Mouse (Mus musculus) adrenal gland, postnatal 36 days (tissue): Measurements from ENCODE around the gene Phf20. TPM values are rescaled to one million over a fixed set of nuclear protein-coding genes. Genes with fewer than 3 reads are reported as not detected.
A peak's percentile ranks its signal among the peaks of the same experiment; 100 is the strongest.

Source experiments
- DNase-seq, 2 experiments: peaks; one replicate each; pipeline ENCODE4 v3.0.0; 2021; ENCODE audit warnings: mixed read lengths in 1 of 2
- long read RNA-seq, 2 experiments: library from polyadenylated mRNA; stranded (forward); transcript quantifications; one replicate each; pipeline ENCODE4 v2.0.0; 2021; ENCODE audit warnings: borderline sequencing depth in 2 of 2
- total RNA-seq, 2 experiments: library from RNA; stranded (reverse); gene quantifications; 2 replicates each; pipeline ENCODE4 v1.2.3; 2021

Gene Phf20
- 10 to 100 TPM; 31.8 to 45.5 TPM for total RNA-seq
- long read RNA-seq, experiment 1, partial matches to known transcripts: 18 of 22 reads
- long read RNA-seq, experiment 1, other reads (novel, unspliced or antisense): 4 of 22 reads
- long read RNA-seq, experiment 2, partial matches to known transcripts: 1 of 2 reads
- long read RNA-seq, experiment 2, other reads (novel, unspliced or antisense): 1 of 2 reads

GRCm38 (mm10) chr2:156196302-156197128 lies at the start of gene Phf20:
Phf20 (plus strand) TSS chr2:156196466.
- peak; percentile 99 to 100 for DNase-seq

- DNase-seq: peak in 1 of 2 experiments; percentile 7
Measured at GRCm38 (mm10) chr2:156147316-156147915, 48.9 kb upstream of the Phf20 start.

- DNase-seq: no peak
Measured at GRCm38 (mm10) chr2:156151538-156151937, 44.7 kb upstream of the Phf20 start.

- DNase-seq: no peak
Measured at GRCm38 (mm10) chr2:156165478-156165877, 30.8 kb upstream of the Phf20 start.

- no peak for DNase-seq
Measured at GRCm38 (mm10) chr2:156166557-156166956, 29.7 kb upstream of the Phf20 start.

- no peak for DNase-seq
Measured at GRCm38 (mm10) chr2:156177079-156177478, 19.2 kb upstream of the Phf20 start.

GRCm38 (mm10) chr2:156177651-156178050 lies 18.6 kb upstream of the Phf20 start:
- DNase-seq: no peak

GRCm38 (mm10) chr2:156179046-156179795 lies 17.0 kb upstream of the Phf20 start:
- DNase-seq: peak; percentile 81 to 88

GRCm38 (mm10) chr2:156179796-156180093 lies 16.5 kb upstream of the Phf20 start:
- no peak for DNase-seq

GRCm38 (mm10) chr2:156180094-156180821 lies 16.0 kb upstream of the Phf20 start, which contains the start of gene Rbm39:
Rbm39 (minus strand) TSS chr2:156180238.
- DNase-seq: peak; percentile 99

GRCm38 (mm10) chr2:156180824-156181590 lies 15.3 kb upstream of the Phf20 start:
- DNase-seq: no peak

GRCm38 (mm10) chr2:156181592-156181991 lies 14.7 kb upstream of the Phf20 start:
- DNase-seq: no peak

- peak; percentile 72 for DNase-seq
Measured at GRCm38 (mm10) chr2:156189241-156189640, 7.0 kb upstream of the Phf20 start.

- DNase-seq: no peak
Measured at GRCm38 (mm10) chr2:156190004-156190896, 6.0 kb upstream of the Phf20 start.

GRCm38 (mm10) chr2:156191540-156191939 lies 4.7 kb upstream of the Phf20 start:
- DNase-seq: no peak

GRCm38 (mm10) chr2:156192068-156192467 lies 4.2 kb upstream of the Phf20 start:
- no peak for DNase-seq

GRCm38 (mm10) chr2:156193066-156193862 lies 3.0 kb upstream of the Phf20 start:
- peak in 1 of 2 experiments; percentile 30 for DNase-seq

GRCm38 (mm10) chr2:156194571-156194970 lies 1.7 kb upstream of the Phf20 start:
- no peak for DNase-seq
